ENCODE assay signal across 18 mouse cellular contexts in genomic region chr9:24470166-24470565, GRCm38 (mm10). TPM values are rescaled to one million over a fixed set of nuclear protein-coding genes. Genes with fewer than 3 reads are reported as not detected.
DNase-seq lines count a peak whose midpoint lies in the region; ATAC-seq and TF ChIP-seq lines count a peak whose summit lies in the region.
"Had no signal": no experiment of that assay in that cellular context is flagged by ENCODE, and none has a peak within 500 bp of the region (broad histone marks: within the 10 kb centered on the region; RNA-seq: fewer than 3 reads in every experiment).

No protein-coding gene starts in this region.

- H3K4me3 ChIP-seq in heart, adult 2 months = no peak overlapping the region
- H3K4me3 ChIP-seq: hindbrain, embryonic 12.5 days; hindbrain, embryonic 15.5 days had no signal

- no peaks in the 10 kb centered on the region for H3K36me3 ChIP-seq in heart, adult 2 months (ENCODE audit: control insufficient read depth, insufficient read depth, low read length)
- H3K36me3 ChIP-seq: hindbrain, embryonic 12.5 days had no signal

- no peaks in the 10 kb centered on the region for H3K79me2 ChIP-seq in heart, adult 2 months (replicated peaks; ENCODE audit: control insufficient read depth, insufficient read depth, low read length)

- H3K27me3 ChIP-seq in heart, adult 2 months (ENCODE audit: control insufficient read depth, insufficient read depth, low read length) = no peaks in the 10 kb centered on the region
- H3K27me3 ChIP-seq: hindbrain, embryonic 12.5 days; hindbrain, embryonic 15.5 days had no signal

- DNase-seq in ovary, postnatal 36 days (ENCODE audit: low spot score) = peak; percentile 22
- DNase-seq in ovary, postnatal 14 days (ENCODE audit: low spot score) = no peak
- DNase-seq in adrenal gland, adult 2 months = peak; percentile 79
- peak; percentile 82 for DNase-seq in adrenal gland, postnatal 14 days
- DNase-seq in mesoderm, embryonic 11.5 days (ENCODE audit: low read depth, low spot score) = peak; percentile 6
- no peak for DNase-seq in heart, adult 2 months
- DNase-seq in urinary bladder, adult 2 months (ENCODE audit: low spot score) = no peak
- DNase-seq: cerebellum, adult 2 months; cerebellum, adult 9-11 months; cerebellum, postnatal 36 days; embryo, embryonic 11 days; gastrocnemius, postnatal 25 days had no signal

- WGBS in heart, adult 2 months = 86% methylated on average over 5 of the region's 5 CpGs

- no peak overlapping the region for H3K9ac ChIP-seq in heart, adult 2 months (ENCODE audit: low read depth, low read length)
- H3K9ac ChIP-seq: hindbrain, embryonic 12.5 days; hindbrain, embryonic 15.5 days had no signal

- H3K27ac ChIP-seq in heart, adult 2 months = no peak overlapping the region
- H3K27ac ChIP-seq: hindbrain, embryonic 12.5 days; hindbrain, embryonic 15.5 days had no signal

- TF ChIP-seq POLR2A in heart, adult 2 months (IDR thresholded peaks at IDR 0.05; ENCODE audit: insufficient read depth, low read depth, low read length) = no peak

- no peak for TF ChIP-seq EP300 in heart, adult 2 months (IDR thresholded peaks at IDR 0.05; ENCODE audit: insufficient read depth, low read depth, low read length)

- no peaks in the 10 kb centered on the region for H3K4me1 ChIP-seq in heart, adult 2 months (ENCODE audit: control insufficient read depth, insufficient read depth, low read length)
- H3K4me1 ChIP-seq: hindbrain, embryonic 12.5 days; hindbrain, embryonic 15.5 days had no signal

- intact Hi-C loops in heart, adult 2 months (cut with DNase I) = no loop called here

- no peak for TF ChIP-seq CTCF in heart, adult 2 months (IDR thresholded peaks at IDR 0.05)

- no peak for ATAC-seq in megakaryocyte, adult 5-6 weeks (ENCODE audit: poor library complexity, severe bottlenecking)
- ATAC-seq: CD4-positive, CD25-positive, alpha-beta regulatory T cell, adult 4 months; forebrain, embryonic 14.5 days; intestine, postnatal 0 days had no signal

RNA-seq across cellular contexts. Expression of gene Dpy19l1, which starts 32.8 kb away (rescaled TPM):
- total RNA-seq in adrenal gland, adult 2 months (2021) = 10 to 100 TPM; 30.3 to 49.2 TPM
- polyA plus RNA-seq in adrenal gland, adult 2 months (2012; rRNA removed) = 10.5 and 15.1 TPM in 2 replicates
- total RNA-seq in adrenal gland, postnatal 14 days (2021) = 38.9 and 45.8 TPM in 2 replicates
- 1 to 10 TPM; 6.9 TPM for total RNA-seq in heart, adult 2 months (2021)
- polyA plus RNA-seq in heart, adult 2 months (2012; rRNA removed) = 5.1 and 7.6 TPM in 2 replicates
- 17.8 and 18.4 TPM in 2 replicates for polyA plus RNA-seq in urinary bladder, adult 2 months (2012; rRNA removed)
- total RNA-seq in megakaryocyte, adult 5-6 weeks (2015) = 69.0 and 75.6 TPM in 2 replicates
- 95.8 and 98.4 TPM in 2 replicates for total RNA-seq in megakaryocyte, adult 5-6 weeks (2017)

Comparison
In these comparisons a context has a peak if more than half of its experiments do, and no peak if none do; other contexts are left out.
1. DNase-seq: peak in ovary, postnatal 36 days (single experiment), adrenal gland, adult 2 months (single experiment), adrenal gland, postnatal 14 days (single experiment) and mesoderm, embryonic 11.5 days (single experiment); none in ovary, postnatal 14 days (single experiment), heart, adult 2 months (0 of 2) and urinary bladder, adult 2 months (single experiment).